Mouse (Mus musculus): ENCODE measurements around the gene Tcf3.

GRCm38 (mm10) chr10:80445052-80445451 is 11.6 kb upstream of the Tcf3 start:
- TF ChIP-seq CTCF (IDR thresholded peaks at IDR 0.05; ENCODE audit: extremely low read depth, insufficient read length, insufficient replicate concordance, low read depth, low read length) (no peak), POLR2A (IDR thresholded peaks at IDR 0.05; ENCODE audit: low read depth, low read length) (no peak)

Measured in small intestine, adult 2 months (tissue).